Comparison of ENCODE assay signal across 33 mouse cellular contexts in genomic region chr9:18478168-18478567, GRCm38 (mm10). TPM values are rescaled to one million over a fixed set of nuclear protein-coding genes. Genes with fewer than 3 reads are reported as not detected.
"Had no signal": no experiment of that assay in that cellular context is flagged by ENCODE, and none has a peak within 500 bp of the region (broad histone marks: within the 10 kb centered on the region; RNA-seq: fewer than 3 reads in every experiment).

Gene Zfp558 (minus strand): TSS chr9:18478268.
Gene Mbd3l1 (plus strand): TSS chr9:18478359.

- H3K27me3 ChIP-seq: embryonic facial prominence, embryonic 12.5 days; embryonic facial prominence, embryonic 15.5 days; forebrain, embryonic 13.5 days; forebrain, embryonic 15.5 days had no signal

- DNase-seq: cerebellum, adult 8-10 months; cerebellum, adult 9-10 months; cerebellum, adult 9-11 months; cerebellum, postnatal 10 days; cerebellum, postnatal 14 days; cerebellum, postnatal 25 days; cerebellum, postnatal 36 days; embryo, embryonic 11 days; forebrain, postnatal 0 days; gastrocnemius, adult 2 months; gastrocnemius, postnatal 10 days; gastrocnemius, postnatal 14 days; gastrocnemius, postnatal 25 days; gastrocnemius, postnatal 36 days; heart, adult 11 months; heart, adult 18-20 months; heart, adult 2 months had no signal

- H3K36me3 ChIP-seq: embryonic facial prominence, embryonic 10.5 days; embryonic facial prominence, embryonic 12.5 days; embryonic facial prominence, embryonic 13.5 days; embryonic facial prominence, embryonic 15.5 days; forebrain, embryonic 10.5 days; forebrain, embryonic 12.5 days; forebrain, embryonic 15.5 days had no signal

- H3K4me3 ChIP-seq: embryonic facial prominence, embryonic 10.5 days; embryonic facial prominence, embryonic 12.5 days; embryonic facial prominence, embryonic 13.5 days; embryonic facial prominence, embryonic 15.5 days; erythroblast, embryonic 14.5 days; forebrain, embryonic 10.5 days; forebrain, embryonic 12.5 days; forebrain, embryonic 13.5 days; forebrain, embryonic 15.5 days; gastrocnemius, adult 2 months; heart, adult 2 months had no signal

- H3K27ac ChIP-seq: embryonic facial prominence, embryonic 10.5 days; embryonic facial prominence, embryonic 12.5 days; embryonic facial prominence, embryonic 13.5 days; embryonic facial prominence, embryonic 15.5 days; forebrain, embryonic 10.5 days; forebrain, embryonic 12.5 days; forebrain, embryonic 13.5 days; forebrain, embryonic 15.5 days; gastrocnemius, adult 2 months; heart, adult 2 months had no signal

- H3K4me1 ChIP-seq: embryonic facial prominence, embryonic 12.5 days; embryonic facial prominence, embryonic 13.5 days; embryonic facial prominence, embryonic 15.5 days; forebrain, embryonic 12.5 days; forebrain, embryonic 13.5 days had no signal

RNA-seq across cellular contexts. Expression of gene Zfp558, which starts in this region (rescaled TPM):
- polyA plus RNA-seq: erythroblast, embryonic 14.5 days had no signal

RNA-seq across cellular contexts. Expression of gene Mbd3l1, which starts in this region (rescaled TPM):
- polyA plus RNA-seq: cortical plate, adult 2 months; embryonic facial prominence, embryonic 10.5 days; embryonic facial prominence, embryonic 11.5 days; embryonic facial prominence, embryonic 12.5 days; embryonic facial prominence, embryonic 13.5 days; embryonic facial prominence, embryonic 14.5 days; embryonic facial prominence, embryonic 15.5 days; erythroblast, embryonic 14.5 days; forebrain, embryonic 10.5 days; forebrain, embryonic 11.5 days; forebrain, embryonic 12.5 days; forebrain, embryonic 13.5 days; forebrain, embryonic 14.5 days; forebrain, embryonic 15.5 days; forebrain, embryonic 16.5 days; forebrain, postnatal 0 days; frontal cortex, adult 2 months; heart, adult 2 months had no signal
